Mouse (Mus musculus): Measurements from ENCODE around the gene Tnpo3.
"Not testable (repeated sequence)": the region's sequence is repeated elsewhere in the genome, so short reads cannot be mapped to it uniquely, and the experiment has no call there.

Gene Tnpo3

DNA sequence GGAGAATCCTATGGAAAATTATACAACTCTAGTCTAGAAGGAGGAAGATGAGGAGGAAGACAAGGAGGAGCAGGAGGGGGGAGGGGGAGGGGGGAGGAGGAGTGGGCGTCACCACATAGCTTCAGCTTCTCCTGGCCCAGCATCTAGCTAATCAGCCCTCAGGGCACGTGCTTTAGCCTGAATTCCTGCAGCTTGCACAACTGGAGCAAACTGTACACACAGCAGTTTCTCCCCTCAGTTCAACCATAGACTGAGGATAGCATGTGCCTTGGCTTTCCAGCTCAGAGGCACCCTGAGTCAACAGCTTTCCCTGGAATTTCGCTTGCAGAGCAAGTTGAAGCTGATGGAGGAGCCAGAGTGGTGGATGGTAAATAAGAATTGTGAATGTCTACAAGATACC is 10.5 kb upstream of the Tnpo3 start:
- DNase-seq: peak; percentile 14 to 52

DNA sequence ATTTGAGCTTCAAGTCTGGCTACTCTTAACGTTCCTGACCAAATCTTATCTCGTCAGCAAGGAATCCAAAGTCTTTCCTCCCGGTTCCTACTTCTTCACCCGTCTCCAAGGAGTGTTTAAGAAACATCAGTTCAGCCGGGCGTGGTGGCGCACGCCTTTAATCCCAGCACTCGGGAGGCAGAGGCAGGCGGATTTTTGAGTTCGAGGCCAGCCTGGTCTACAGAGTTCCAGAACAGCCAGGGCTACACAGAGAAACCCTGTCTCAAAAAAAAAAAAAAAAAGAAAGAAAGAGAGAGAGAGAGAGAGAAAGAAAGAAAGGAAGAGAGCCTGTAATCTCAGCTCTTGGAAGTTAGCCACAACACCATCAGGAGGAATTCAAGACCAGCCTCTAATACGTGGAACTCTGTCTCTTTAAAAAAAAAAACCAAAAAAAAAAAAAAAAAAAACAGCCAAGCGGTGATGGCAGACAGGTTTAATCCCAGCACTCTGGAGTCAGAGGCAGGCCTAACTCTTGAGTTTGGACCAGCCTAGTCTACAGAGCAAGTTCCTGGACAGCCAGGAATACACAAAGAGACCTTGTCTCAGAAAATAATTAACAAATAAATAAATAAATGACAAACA is 443 bp upstream of the Tnpo3 start:
- DNase-seq: not testable (repeated sequence)

DNA sequence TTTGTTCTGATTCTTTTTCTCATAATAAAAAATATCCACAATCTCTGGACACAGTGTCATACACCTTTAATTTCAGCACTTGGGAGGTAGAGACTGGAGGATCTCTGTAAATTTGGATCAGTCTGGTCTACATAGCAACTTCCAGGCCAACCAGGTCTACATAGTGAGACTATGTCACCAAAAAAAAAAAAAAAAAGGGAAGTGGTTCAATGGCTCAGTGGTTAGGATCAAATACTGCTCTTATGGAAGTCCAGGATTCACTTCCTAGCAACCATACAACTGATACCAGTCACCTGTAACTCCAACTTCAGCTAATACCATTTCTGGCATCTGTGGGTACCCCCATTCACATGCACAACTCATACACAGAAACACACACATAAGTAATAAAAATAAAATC is 9.5 kb downstream of the Tnpo3 start:
- no peak for DNase-seq

DNA sequence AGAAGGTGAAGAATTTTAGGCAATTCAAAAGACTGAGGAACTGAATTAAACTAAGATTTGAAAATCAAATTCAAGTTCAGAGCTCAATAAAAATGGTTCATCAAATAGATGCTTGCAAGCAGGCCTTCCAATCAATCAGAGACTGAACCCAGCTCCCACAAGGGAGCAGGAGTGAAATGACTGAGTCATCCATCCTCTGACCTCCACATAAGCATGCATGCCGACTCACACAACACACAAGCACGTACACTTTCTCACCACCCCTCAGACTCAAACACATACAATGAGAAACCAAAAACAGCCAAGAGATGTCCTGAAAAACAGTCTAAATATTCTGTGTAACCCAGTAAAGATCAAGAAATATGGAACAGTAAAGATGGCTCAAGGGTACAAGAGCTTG is 14.0 kb downstream of the Tnpo3 start:
- DNase-seq: no peak

DNA sequence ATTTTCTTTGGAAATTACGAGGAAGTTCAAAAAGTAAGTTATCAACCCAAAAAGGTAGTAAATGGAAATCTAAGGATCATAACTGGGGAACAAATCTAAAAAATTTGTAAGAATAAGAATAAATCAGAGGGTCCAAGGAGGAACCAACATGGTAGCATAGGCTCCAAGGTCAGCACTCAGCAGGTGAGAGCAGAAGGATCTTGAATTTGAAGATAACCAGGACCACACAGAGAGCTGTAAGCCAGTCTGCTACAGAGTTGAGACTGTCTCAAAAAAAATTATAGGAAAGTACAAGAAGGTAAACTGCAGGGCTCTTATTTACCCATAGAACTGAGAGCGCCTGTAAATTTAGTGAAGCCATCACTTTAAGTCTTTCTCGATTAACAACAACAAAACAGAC is 28.5 kb downstream of the Tnpo3 start:
- DNase-seq: no peak

DNA sequence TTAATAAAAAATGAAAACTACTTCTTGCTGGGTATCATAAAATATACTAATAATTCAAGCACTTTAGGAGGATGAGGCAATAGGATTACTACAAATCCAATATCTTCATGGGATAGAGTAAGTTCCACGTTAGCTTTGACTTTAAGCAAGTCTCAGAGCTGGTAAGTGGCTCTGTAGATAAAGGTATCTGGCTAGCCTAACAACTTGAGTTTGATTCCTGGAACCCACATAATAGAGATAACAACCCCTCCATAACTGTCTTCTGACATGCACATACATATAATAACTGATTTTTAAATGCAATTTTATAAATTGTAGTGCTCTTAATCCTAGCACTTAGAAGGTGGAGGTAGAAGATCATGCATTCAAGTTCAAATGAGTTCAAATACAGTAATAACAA is 28.9 kb downstream of the Tnpo3 start:
- DNase-seq: no peak

DNA sequence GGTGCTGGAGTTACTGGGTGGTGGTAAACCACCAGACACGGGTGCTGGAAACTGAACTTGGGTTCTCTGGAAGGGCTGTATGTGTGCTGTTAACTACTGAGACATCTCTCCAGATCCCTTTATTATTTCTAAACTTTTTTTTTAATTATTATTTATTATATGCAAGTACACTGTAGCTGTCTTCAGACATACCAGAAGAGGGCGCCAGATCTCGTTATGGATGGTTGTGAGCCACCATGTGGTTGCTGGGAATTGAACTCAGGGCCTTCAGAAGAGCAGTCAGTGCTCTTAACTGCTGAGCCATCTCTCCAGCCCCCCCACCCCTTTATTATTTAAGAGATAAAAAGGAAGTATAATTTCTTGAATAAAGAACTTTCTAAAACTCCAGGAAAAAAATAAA is 33.3 kb downstream of the Tnpo3 start:
- DNase-seq: not testable (repeated sequence)

DNA sequence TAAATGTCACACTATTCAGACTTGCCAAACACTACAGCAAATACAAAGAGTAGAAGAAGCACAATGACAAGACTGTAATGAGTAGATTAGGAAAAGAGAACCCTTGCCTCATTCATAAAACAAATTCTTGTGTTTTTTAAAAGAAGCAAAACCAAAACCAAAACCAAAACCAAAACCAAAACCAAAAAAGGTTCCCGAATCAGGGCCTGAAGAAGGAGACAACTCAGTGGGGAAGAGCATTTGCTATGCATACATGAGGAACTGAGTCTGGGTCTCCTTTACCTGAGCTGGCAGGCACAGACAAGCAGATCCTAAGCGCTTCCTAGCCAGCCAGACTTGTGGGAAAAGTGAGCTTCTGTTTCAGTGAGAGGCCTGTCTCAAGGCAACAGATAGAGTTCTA is 52.6 kb downstream of the Tnpo3 start:
- DNase-seq: no peak

DNA sequence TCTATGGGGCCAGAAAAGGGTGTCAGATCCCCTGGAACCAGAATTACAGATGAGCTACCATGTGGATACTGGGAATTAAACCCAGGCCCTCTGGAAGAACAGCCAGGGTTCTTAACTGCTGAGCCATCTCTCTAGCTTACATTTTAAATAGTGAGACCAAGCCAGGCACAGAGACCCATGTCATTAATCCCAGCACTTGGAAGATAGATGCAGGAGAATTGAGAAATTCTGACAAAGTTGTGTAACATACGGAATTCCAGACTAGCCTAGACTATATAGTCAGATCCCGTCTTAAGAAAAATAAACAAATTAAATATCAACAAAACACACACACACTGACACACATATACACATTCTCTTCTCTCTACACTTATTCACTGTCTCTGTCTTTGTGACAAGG is 57.2 kb downstream of the Tnpo3 start:
- DNase-seq: no peak

DNA sequence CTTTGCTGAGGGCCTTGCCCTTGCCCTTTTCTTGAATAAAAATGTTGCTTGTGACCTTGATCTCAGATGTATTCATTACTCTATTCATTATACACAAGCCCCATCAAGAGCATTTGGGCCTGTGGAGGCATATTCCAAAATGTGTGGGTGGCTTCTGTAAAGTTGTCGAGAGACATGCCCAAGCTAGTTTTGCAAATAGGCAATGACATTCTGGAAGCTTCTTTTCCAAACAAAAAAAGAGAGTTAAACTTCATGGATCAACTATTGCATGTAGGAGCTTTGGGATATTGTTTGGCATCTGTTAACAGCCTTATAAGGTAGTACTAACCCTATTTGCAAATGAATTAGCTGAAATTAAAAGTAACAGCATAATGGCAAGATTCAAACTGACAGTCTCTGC is 61.6 kb downstream of the Tnpo3 start:
- no peak for DNase-seq

DNA sequence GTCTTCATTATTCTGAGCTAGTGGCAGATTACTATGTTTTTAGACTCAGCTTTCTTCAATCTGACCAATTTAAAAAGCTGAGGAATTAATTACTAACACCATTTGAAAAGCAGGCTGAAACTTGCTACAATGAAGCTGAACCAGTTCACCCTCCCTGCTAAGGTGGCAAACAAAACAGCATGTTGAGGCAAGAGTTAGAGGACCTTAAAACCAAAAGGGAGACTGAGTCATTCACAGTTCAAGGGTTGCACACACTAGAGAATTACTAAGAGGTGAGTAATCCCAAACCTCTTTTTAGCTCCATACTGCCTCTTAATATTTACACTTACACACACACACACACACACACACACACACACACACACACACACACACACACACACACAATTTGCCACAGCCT is 62.1 kb downstream of the Tnpo3 start:
- DNase-seq: no peak

DNA sequence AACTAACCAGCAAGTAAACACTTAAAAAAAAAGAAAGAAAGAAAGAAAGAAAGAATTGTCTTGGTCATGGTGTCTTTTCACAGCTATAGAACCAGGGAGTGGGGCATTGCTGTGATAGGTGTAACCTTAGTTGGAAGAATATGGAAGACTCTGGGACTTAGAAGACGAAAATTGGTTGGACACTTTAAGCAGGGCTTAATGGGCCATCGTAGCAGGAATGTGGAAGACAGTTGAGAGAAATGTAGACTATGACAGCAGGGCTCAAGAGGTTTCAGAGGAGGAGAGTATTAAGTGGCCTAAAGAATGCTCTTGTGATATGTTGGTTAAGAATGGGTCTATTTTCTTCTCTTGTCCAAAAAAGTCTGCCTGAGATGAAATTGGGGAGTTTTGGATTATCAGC is 64.1 kb downstream of the Tnpo3 start:
- DNase-seq: no peak

DNA sequence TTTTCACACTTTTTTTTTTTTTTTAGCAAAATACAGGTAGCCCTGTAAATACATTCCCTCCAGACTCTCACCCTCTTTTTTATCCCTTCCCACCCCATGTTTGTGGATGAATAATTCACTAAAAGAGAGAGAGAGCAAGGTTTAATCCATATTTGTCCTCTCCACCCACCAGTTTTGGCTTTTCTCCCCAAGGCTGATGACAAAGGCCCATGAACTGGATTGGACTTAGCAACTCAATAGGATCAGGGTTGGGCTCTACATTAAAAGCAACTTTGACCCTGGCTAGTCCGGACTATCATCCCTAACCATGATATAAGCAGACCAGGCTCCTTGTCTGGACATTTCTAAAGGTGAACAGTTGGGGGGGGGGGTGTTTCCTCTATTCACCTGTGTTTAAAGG is 68.7 kb downstream of the Tnpo3 start:
- no peak for DNase-seq

DNA sequence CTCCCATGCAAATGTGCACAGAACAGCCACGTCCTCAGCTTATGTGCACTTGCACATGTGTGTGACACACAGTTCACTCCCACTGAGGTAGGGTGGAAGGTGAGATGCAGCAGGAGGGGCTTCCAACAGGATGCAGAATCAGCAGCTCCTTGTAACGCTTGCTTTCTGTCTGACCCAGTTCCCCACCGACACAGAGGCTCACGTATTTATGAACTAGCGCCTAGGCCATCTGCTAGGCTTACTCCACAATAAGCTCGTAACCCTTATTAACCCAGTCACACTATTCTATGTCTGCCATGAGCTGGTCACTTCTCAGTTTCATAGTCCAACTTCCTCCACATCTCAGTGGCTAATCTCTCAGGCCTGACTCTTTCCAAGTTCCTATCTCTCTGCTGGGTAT is 69.5 kb downstream of the Tnpo3 start:
- DNase-seq: no peak

DNA sequence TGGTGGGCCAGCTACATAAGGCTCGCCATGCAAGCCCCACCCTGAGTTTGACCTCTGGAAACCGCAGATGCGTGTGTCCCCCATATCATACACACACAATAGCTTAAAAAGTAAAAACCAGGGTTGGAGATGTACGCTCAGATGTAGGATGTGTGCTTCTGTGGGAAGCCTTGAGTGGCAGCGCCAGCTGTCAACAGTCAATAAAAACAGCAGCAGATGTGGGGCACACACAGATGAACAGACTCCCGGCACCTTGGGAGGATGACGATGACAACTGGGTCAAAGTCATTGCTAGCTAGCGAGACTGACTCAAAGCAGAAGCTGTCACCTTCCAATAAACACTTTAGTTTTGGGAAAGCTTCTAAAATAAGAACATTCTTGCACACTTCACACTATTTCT is 70.2 kb downstream of the Tnpo3 start:
- DNase-seq: no peak

DNA sequence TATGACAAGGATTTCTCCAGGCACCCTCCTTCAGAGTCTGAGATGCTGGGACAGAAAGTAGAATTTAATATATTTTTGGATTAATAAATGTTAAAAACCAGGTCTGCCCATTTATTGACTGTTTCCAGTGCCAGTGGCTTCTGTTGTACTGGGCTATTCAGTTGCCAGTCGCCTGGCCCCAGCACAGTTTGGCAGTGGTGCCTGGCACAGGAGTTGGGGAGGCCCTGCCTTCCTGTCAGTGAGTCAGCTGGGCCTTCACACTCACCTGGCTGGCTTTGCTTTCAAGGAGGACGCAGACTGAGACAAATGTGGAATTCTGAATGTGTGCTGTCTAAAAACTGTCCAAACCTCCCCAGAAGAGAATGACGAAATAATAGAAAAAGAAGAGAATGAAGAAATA is 72.5 kb downstream of the Tnpo3 start:
- DNase-seq: no peak

DNA sequence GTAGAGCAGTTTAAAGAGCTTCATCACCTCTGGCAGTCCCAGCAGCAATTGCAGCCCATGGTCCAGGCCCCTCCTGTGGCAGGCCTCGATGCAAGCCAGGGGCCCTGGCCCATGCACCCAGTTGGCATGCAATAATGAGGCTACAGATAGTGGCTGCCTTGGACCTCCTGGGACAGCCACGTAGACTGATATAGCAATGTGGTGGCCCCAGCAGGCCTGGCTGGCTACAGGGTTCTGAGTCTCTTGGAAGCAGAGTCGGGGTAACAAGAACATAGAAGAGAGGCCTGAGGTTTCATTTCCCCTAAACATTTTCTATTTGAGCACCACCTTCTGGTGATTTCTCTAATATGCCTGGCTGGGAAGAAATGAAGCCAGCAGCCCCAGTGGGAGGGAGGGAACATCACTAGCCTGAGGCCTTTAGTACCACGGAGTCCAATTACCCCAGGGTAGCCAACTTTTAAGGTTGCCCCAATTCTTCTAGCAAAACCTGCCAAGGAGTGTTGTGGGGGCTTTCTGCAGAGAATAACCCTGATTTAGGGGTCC is 73.0 kb downstream of the Tnpo3 start:
- DNase-seq: no peak

DNA sequence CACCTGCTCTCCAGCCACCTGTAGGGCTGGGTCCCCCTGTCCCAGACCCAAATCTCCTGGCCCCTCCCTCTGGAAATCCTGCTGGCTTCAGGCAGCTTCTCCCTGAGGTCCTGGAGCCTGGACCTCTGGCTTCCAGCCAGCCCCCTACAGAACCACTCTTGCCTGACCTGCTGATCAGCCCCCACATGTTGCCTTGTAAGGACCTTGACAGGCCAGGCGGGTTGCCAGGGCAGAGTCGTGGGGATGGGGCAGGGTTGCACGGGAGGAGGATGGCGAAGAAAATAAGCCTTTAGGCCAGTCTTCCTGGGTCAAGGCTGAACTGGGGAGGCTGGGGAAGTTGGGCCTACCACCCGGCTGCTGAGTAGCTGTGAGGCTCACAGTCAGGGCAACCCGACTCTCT is 74.4 kb downstream of the Tnpo3 start:
- DNase-seq: no peak

DNA sequence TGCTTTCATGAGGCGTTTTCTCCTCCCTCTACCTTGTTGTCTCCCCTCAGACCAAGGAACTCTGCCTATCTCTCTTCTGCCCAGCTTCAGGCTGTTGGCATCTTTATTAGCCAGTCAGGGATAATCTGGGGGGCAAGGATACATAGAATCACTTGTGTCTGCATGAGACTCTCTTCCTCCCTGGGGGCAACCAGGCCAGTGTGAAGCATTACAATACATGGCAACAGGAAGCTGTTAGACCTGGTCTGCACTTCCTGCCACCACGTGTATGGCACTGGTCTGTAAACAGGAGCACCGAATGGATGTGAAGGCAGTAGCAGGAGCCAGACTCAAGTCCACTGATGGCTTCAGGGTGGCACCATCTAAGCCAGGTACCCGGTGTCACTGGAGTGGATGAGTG is 79.6 kb downstream of the Tnpo3 start:
- DNase-seq: no peak

DNA sequence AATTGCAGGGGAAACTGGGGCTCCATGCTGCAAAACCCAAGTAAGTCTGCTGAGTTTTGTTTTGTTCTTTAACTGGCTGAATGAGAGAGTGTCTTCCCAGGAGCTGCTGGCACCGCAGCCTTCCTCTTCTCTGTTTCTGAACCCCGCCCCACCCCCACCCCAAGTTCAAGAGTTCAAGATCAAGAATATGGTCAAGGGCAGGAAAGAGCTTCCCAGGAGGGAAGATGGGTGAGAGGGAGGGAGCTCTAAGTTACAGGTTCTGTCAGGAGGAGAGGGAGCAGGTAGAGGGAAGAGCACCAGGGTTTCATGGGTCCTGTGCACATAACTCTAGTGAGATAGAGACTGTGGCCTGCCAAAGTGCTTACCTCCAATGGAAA is 80.3 kb downstream of the Tnpo3 start:
- no peak for DNase-seq

DNA sequence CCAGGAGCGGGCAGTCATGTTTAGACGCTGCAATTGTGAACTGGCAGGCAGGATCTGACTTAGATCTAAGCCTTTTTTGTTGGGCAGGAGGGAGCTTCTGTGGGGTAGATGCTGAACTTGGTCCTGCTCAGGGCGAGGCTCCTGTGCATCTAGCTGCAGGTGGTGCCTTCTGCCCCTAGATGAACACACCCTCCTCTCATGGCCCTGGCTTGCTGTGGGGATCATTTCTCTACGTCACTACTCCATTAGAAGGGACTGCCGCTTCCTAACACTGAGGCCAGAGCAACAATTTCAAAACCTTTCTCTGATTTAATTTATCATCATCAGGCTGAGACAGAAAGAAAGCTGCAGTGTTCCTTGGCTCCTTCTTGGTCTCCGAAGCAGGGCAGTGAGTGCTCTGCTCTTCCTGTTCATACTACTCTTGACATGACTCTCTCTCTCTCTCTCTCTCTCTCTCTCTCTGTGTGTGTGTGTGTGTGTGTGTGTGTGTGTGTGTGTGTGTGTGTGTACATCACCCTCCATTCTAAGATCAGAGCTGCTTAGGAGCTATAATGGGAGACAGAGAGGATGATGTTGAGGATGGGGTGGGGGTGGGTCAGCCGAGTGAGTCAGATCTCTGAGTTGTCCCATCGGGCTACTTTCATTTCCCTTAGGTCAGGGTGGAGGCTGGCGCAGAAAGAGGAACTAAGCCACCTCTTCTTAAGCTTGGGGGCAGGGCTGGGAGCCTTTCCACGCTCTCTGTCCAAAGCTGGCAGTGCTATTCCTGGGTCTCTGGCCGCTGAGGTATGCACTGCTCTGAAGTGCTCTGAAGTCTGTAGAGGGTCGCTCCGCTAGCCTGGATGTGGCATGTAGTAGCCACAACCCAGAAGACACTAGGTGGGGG is 80.9 kb downstream of the Tnpo3 start:
- peak; percentile 38 to 45 for DNase-seq

DNA sequence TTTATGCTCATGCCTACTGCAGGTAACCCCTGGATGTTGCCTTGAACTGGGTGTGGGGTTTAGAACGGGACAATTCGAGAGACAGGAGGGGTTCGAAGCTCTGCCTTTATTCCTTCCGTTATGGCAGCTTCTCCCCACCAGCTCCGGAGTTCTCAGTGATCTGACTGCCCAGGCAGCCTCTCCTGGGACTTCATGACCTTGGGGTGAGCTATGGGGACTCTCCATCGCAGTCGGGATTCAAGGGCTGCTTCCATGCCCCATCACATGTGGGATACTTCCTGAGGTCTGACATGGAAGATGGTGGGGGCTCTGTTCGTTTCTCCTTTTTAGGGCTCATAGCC is 81.6 kb downstream of the Tnpo3 start:
- DNase-seq: no peak

DNA sequence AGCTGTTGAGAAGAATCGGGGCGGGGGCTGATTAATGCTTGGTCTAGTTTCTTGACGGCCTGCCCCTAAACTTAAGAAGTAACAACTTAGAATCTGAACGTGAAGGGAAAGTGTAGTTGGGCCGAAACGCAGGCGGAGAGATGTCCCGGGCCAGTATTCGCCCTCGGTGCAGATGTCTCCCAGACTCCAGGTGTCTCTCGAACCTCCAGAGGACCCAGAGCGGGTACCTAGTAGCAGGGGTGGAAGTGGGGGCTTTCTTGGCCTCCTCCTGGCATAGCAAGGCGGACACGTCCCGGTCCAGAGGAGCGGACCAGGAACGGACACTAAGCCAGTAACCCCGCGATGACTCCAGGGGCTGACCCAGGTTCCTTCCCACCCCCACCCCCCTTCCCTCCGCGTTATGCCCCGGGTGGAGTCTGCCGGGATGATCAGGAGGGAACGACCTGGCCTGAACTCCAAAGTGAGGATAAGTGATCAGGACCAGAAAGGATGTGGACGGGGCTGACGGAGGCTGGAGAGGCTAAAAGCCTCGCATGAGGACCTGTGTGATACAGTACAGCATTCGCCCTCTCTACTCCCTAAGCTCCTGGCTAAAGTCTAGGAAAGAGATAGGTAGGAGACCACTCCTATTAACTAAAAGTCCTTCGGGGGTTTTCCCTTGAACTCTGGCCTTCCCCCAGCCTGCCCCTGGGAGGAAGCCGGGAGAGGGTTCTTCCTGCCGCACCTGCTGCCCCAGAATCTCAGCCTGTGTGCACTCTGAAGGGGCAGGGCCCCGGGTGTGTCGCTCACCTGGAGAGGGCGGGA is 82.1 kb downstream of the Tnpo3 start:
- DNase-seq: no peak
